Mouse (Mus musculus): ENCODE data around the gene Axl. TPM values are rescaled to one million over a fixed set of nuclear protein-coding genes. Genes with fewer than 3 reads are reported as not detected.

The Axl gene
- total RNA-seq, 1 experiment from 2014 or later: 2.2 TPM

- peak; percentile 87 for ATAC-seq (ENCODE audit: extremely low read depth, insufficient number of reproducible peaks, low FRiP score, poor library complexity, severe bottlenecking)
Observed at GRCm38 (mm10) chr7:25718788-25719417, 69.6 kb downstream of the Axl start, which contains the start of gene Ccdc97. Gene Ccdc97 (minus strand): TSS chr7:25719088.

GRCm38 (mm10) chr7:25717478-25717877, 71.0 kb downstream of the Axl start:
- no peak for ATAC-seq (ENCODE audit: extremely low read depth, insufficient number of reproducible peaks, low FRiP score, poor library complexity, severe bottlenecking)

- ATAC-seq (ENCODE audit: extremely low read depth, insufficient number of reproducible peaks, low FRiP score, poor library complexity, severe bottlenecking): no peak
Observed at GRCm38 (mm10) chr7:25715731-25716271, 72.7 kb downstream of the Axl start.

GRCm38 (mm10) chr7:25714581-25714980, 73.9 kb downstream of the Axl start:
- no peak for ATAC-seq (ENCODE audit: extremely low read depth, insufficient number of reproducible peaks, low FRiP score, poor library complexity, severe bottlenecking)

GRCm38 (mm10) chr7:25712801-25713200, 75.7 kb downstream of the Axl start:
- no peak for ATAC-seq (ENCODE audit: extremely low read depth, insufficient number of reproducible peaks, low FRiP score, poor library complexity, severe bottlenecking)

- ATAC-seq (ENCODE audit: extremely low read depth, insufficient number of reproducible peaks, low FRiP score, poor library complexity, severe bottlenecking): no peak
Observed at GRCm38 (mm10) chr7:25711731-25712197, 76.7 kb downstream of the Axl start.

- ATAC-seq (ENCODE audit: extremely low read depth, insufficient number of reproducible peaks, low FRiP score, poor library complexity, severe bottlenecking): no peak
Observed at GRCm38 (mm10) chr7:25711165-25711564, 77.3 kb downstream of the Axl start.

- ATAC-seq (ENCODE audit: extremely low read depth, insufficient number of reproducible peaks, low FRiP score, poor library complexity, severe bottlenecking): no peak
Observed at GRCm38 (mm10) chr7:25710519-25711130, 77.9 kb downstream of the Axl start.

- ATAC-seq (ENCODE audit: extremely low read depth, insufficient number of reproducible peaks, low FRiP score, poor library complexity, severe bottlenecking): no peak
Observed at GRCm38 (mm10) chr7:25709961-25710360, 78.5 kb downstream of the Axl start.

GRCm38 (mm10) chr7:25707581-25708292, 80.8 kb downstream of the Axl start:
- ATAC-seq (ENCODE audit: extremely low read depth, insufficient number of reproducible peaks, low FRiP score, poor library complexity, severe bottlenecking): peak; percentile 70

Other genes with a start within 250 kb of the Axl start
- not detected in 2 replicates for gene Ceacam2, start 248.8 kb downstream of the Axl start, total RNA-seq (2017)
- not detected in 2 replicates for gene Erich4, start 172.8 kb downstream of the Axl start, total RNA-seq (2017)
- gene Dmac2, start 169.3 kb downstream of the Axl start, total RNA-seq (2017): 129 and 155 TPM in 2 replicates
- 31.7 and 33.4 TPM in 2 replicates for gene B3gnt8, start 162.1 kb downstream of the Axl start, total RNA-seq (2017)
- 34.4 and 37.0 TPM in 2 replicates for gene Bckdha, start 129.7 kb downstream of the Axl start, total RNA-seq (2017)
- gene Exosc5, start 129.5 kb downstream of the Axl start, total RNA-seq (2017): 33.1 and 40.1 TPM in 2 replicates
- gene Tmem91, start 113.5 kb downstream of the Axl start, total RNA-seq (2017): 0.70 and 4.5 TPM in 2 replicates
- 41.0 and 54.8 TPM in 2 replicates for gene B9d2, start 107.9 kb downstream of the Axl start, total RNA-seq (2017)
- gene Tgfb1, start 101.7 kb downstream of the Axl start, total RNA-seq (2017): 66.7 and 71.3 TPM in 2 replicates
- 30.7 and 31.9 TPM in 2 replicates for gene Ccdc97, start 69.6 kb downstream of the Axl start, total RNA-seq (2017)
- gene Hnrnpul1, start 33.9 kb downstream of the Axl start, total RNA-seq (2017): 198 TPM in 2 replicates
- 1.2 and 2.8 TPM in 2 replicates for gene Cyp2s1, start 28.2 kb upstream of the Axl start, total RNA-seq (2017)
- 0.35 TPM in 1 of 2 replicates, not detected in the other for gene Cyp2b10, start 108.9 kb upstream of the Axl start, total RNA-seq (2017)